Mouse (Mus musculus) heart, embryonic 11.5 days (tissue): ENCODE data around the gene Iqcf6. TPM values are rescaled to one million over a fixed set of nuclear protein-coding genes. Genes with fewer than 3 reads are reported as not detected.

ENCODE experiments used
- polyA plus RNA-seq: library from polyadenylated mRNA; unstranded; fragments of >200 nt; fragmentation: Nextera tagmentation; extraction: Ambion mirVana; gene quantifications from 2 replicates; pipeline ENCODE4 v1.2.1, GENCODE M21; 2014

The Iqcf6 gene
- polyA plus RNA-seq, 1 experiment from 2014 or later, result not detected

Other genes with a start within 250 kb of the Iqcf6 start
- gene Rpl29, start 197.1 kb upstream of the Iqcf6 start, polyA plus RNA-seq, result 695 and 851 TPM in 2 replicates
- gene Acy1, start 188.3 kb upstream of the Iqcf6 start, polyA plus RNA-seq, result 23.2 and 27.7 TPM in 2 replicates
- gene Abhd14b, start 179.1 kb upstream of the Iqcf6 start, polyA plus RNA-seq, result 4.7 and 5.0 TPM in 2 replicates
- gene Abhd14a, start 178.9 kb upstream of the Iqcf6 start, polyA plus RNA-seq, result 41.2 and 41.9 TPM in 2 replicates
- 77.0 and 80.4 TPM in 2 replicates for gene Pcbp4, start 173.3 kb upstream of the Iqcf6 start, polyA plus RNA-seq
- gene Gpr62, start 160.6 kb upstream of the Iqcf6 start, polyA plus RNA-seq, result 0.25 and 0.46 TPM in 2 replicates
- 31.3 and 32.9 TPM in 2 replicates for gene Rrp9, start 150.6 kb upstream of the Iqcf6 start, polyA plus RNA-seq
- 1.0 and 1.9 TPM in 2 replicates for gene Parp3, start 149.6 kb upstream of the Iqcf6 start, polyA plus RNA-seq
- gene Iqcf1, start 126.6 kb upstream of the Iqcf6 start, polyA plus RNA-seq, result not detected in 2 replicates
- not detected in 2 replicates for gene Iqcf5, start 112.0 kb upstream of the Iqcf6 start, polyA plus RNA-seq
- not detected in 2 replicates for gene Iqcf3, start 65.0 kb upstream of the Iqcf6 start, polyA plus RNA-seq
- not detected in 2 replicates for gene Iqcf4, start 55.6 kb upstream of the Iqcf6 start, polyA plus RNA-seq
- 0.18 TPM in 1 of 2 replicates, not detected in the other for gene Grm2, start 29.5 kb downstream of the Iqcf6 start, polyA plus RNA-seq
- 34.7 and 36.8 TPM in 2 replicates for gene Tex264, start 59.3 kb downstream of the Iqcf6 start, polyA plus RNA-seq
- 3.2 and 5.8 TPM in 2 replicates for gene Rad54l2, start 162.6 kb downstream of the Iqcf6 start, polyA plus RNA-seq
- gene Dcaf1, start 195.3 kb downstream of the Iqcf6 start, polyA plus RNA-seq, result 21.7 and 23.5 TPM in 2 replicates